Mouse (Mus musculus): ENCODE results near the gene Mprip. TPM values are rescaled to one million over a fixed set of nuclear protein-coding genes. Genes with fewer than 3 reads are reported as not detected.

Mprip gene
- polyA plus RNA-seq, 1 experiment from 2014 or later, result 39.3 TPM

DNA sequence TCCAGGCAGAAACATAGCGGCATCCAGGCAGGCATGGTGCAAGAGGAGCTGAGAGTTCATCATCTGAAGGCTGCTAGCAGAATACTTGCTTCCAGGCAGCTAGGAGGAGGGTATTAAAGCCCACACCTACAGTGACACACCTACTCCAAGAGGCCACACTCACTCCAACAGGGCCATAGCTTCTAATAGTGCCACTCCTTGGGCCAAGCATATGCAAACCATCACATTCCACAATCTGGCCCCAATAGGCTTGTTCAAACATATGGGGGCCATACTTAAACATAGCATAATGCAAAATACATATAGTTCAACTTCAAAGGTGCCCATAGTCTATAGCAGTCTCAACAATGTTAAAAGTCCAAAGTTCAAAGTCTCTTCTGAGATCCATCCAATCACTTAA lies 128.2 kb downstream of the Mprip start:
- H3K4me1 ChIP-seq (replicated peaks), result peaks cover 10% of the 10 kb centered on the region
- H3K4me2 ChIP-seq (replicated peaks), result no peak overlapping the region
- no peak overlapping the region for H3K9ac ChIP-seq (replicated peaks)
- peaks cover 18% of the 10 kb centered on the region for H3K27me3 ChIP-seq
- H3K4me3 ChIP-seq (replicated peaks), result no peak overlapping the region
- no peak for ATAC-seq
- no peak overlapping the region for H3K27ac ChIP-seq
- no peaks in the 10 kb centered on the region for H3K9me3 ChIP-seq
- H3K36me3 ChIP-seq, result peaks cover 34% of the 10 kb centered on the region
- 96% methylated on average over 1 of the region's 1 CpGs for WGBS

DNA sequence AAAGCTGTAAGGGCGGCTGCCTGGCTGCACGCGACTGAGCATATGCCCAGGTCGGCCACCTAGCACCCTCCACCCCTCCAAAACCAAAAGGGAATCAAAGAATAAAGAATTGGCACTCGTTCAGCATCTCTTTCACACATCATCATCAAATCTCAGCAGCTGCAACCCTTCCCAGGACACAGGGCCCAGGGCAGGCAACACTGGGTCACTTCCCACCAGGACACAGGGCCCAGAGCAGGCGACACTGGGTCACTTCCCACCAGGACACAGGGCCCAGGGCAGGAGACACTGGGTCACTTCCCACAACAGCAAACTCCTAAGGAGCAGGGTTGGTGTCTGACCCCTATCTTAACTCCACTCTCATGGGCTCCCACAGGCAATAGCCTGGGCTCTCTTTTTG lies 132.3 kb downstream of the Mprip start:
- WGBS, result 90% methylated on average over 6 of the region's 6 CpGs
- 0 out of 2 replicates have a peak, but pooled peaks cover 2% of the 10 kb centered on the region for H3K27me3 ChIP-seq
- H3K4me3 ChIP-seq (replicated peaks), result no peak overlapping the region
- H3K27ac ChIP-seq, result no peak overlapping the region
- H3K4me2 ChIP-seq (replicated peaks), result no peak overlapping the region
- H3K9ac ChIP-seq (replicated peaks), result no peak overlapping the region
- ATAC-seq, result no peak
- no peaks in the 10 kb centered on the region for H3K9me3 ChIP-seq
- no peaks in the 10 kb centered on the region for H3K4me1 ChIP-seq (replicated peaks)
- H3K36me3 ChIP-seq, result peaks cover 73% of the 10 kb centered on the region

DNA sequence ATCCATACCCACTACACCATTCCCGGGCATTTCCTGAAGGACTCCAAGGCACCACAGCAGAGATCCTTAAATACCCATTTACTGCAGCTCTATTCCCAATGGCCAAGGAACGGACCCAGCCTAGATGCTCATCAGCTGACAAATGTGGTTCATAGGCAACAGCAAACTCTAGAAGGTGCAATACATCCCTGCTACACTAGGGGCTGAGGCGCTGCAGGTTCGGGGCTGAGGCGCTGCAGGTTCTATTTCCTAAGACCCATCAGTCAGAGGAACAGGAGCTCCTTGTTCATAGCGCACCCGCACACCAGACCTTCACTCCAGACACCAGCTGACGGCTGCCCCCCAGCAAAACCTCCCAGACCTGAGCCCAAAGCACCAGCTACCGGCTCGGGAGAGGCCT lies 139.3 kb downstream of the Mprip start:
- Histone ChIP-seq H3K4me1 (replicated peaks) (no peaks in the 10 kb centered on the region), H3K9me3 (no peaks in the 10 kb centered on the region), H3K27me3 (no peaks in the 10 kb centered on the region), H3K4me2 (replicated peaks) (no peak overlapping the region), H3K9ac (replicated peaks) (no peak overlapping the region), H3K36me3 (peaks cover 96% of the 10 kb centered on the region), H3K4me3 (replicated peaks) (no peak overlapping the region), H3K27ac (no peak overlapping the region)
- ATAC-seq, result no peak
- WGBS, result 92% methylated on average over 10 of the region's 10 CpGs

DNA sequence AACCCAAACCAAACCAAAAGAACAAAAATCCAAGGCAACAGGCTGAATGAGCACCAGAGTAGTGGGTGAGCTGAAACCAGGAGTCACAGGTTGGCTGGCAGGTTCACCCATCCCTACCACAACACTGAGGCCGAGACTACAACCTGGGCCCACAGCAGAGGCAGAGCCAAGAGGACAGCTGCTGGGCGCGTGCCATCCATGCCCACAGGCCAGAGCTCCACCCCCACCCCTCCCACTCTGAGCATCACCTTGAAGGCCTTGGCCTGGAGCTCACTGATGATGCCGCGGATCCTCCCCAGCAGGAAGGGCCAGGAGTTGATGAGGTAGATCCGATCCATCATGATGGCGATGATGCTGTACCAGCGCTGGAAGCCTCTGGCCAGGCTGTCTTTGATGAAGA lies 140.8 kb downstream of the Mprip start:
- no peaks in the 10 kb centered on the region for H3K27me3 ChIP-seq
- no peaks in the 10 kb centered on the region for H3K4me1 ChIP-seq (replicated peaks)
- no peak for ATAC-seq
- no peak overlapping the region for H3K4me2 ChIP-seq (replicated peaks)
- H3K36me3 ChIP-seq, result peaks cover 97% of the 10 kb centered on the region
- H3K4me3 ChIP-seq (replicated peaks), result no peak overlapping the region
- H3K9me3 ChIP-seq, result no peaks in the 10 kb centered on the region
- WGBS, result 97% methylated on average over 8 of the region's 8 CpGs
- no peak overlapping the region for H3K9ac ChIP-seq (replicated peaks)
- no peak overlapping the region for H3K27ac ChIP-seq

DNA sequence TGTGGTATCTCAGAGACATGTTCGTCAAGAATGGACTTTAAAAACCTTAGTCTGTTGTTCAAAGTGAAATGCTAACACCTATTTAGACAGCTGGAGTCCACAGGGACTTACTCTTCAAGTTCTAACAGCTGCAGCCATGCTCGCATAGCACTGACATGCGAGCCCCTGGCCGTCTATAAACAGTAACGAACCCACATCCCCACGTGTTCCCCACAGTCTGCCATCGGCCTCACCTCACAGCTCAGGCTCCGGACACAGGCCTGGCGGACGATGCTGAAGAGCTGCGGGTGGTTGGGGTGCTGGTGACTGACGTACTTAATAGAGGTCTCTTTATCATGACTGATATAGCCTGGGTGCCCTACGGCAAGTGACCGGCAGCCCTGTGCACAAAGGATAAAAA lies 142.4 kb downstream of the Mprip start:
- Histone ChIP-seq H3K9me3 (no peaks in the 10 kb centered on the region), H3K4me2 (replicated peaks) (no peak overlapping the region), H3K27ac (no peak overlapping the region), H3K36me3 (peaks cover 89% of the 10 kb centered on the region), H3K4me3 (replicated peaks) (no peak overlapping the region), H3K4me1 (replicated peaks) (peaks cover 13% of the 10 kb centered on the region), H3K27me3 (no peaks in the 10 kb centered on the region), H3K9ac (replicated peaks) (no peak overlapping the region)
- ATAC-seq, result no peak
- WGBS, result 93% methylated on average over 14 of the region's 14 CpGs

DNA sequence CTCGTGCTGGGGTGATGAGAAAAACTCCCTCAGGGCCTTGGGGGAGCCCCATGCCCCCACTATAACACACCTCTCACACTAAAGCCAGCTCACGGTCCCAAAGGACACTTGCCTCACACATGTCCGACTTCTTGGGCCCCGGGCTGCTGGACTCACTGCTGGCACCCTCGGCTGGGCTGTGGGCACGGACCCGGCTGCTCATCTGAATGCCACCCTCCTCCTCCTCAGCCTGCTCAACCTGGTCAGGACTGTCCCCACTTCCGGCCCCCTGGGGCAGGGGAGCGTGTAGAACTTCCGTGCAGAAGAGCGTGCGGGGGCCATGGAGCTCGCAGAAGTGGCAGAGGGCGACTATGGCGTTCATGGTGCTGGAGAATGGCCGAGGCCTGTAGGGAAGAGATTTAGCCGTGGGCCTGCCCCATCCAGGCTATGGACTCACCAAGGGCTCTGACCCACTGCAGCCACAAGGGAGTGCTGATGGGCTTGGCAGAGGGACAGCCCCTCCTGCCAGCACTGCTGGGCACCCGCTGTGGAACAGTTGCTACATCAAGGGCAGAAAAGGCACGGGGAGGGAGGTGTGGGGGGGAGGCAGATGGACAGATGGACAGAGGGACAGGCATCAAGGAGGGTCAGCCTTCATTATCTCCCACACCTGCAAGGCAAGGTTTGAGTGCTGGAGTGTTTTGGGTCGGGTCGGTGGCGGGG lies 143.5 kb downstream of the Mprip start:
- no peak overlapping the region for H3K9ac ChIP-seq (replicated peaks)
- no peak overlapping the region for H3K4me2 ChIP-seq (replicated peaks)
- H3K4me1 ChIP-seq (replicated peaks), result peaks cover 21% of the 10 kb centered on the region
- no peak for ATAC-seq
- peaks cover 78% of the 10 kb centered on the region for H3K36me3 ChIP-seq
- H3K27me3 ChIP-seq, result no peaks in the 10 kb centered on the region
- WGBS, result 94% methylated on average over 22 of the region's 22 CpGs
- H3K9me3 ChIP-seq, result no peaks in the 10 kb centered on the region
- H3K4me3 ChIP-seq (replicated peaks), result no peak overlapping the region
- H3K27ac ChIP-seq, result no peak overlapping the region

DNA sequence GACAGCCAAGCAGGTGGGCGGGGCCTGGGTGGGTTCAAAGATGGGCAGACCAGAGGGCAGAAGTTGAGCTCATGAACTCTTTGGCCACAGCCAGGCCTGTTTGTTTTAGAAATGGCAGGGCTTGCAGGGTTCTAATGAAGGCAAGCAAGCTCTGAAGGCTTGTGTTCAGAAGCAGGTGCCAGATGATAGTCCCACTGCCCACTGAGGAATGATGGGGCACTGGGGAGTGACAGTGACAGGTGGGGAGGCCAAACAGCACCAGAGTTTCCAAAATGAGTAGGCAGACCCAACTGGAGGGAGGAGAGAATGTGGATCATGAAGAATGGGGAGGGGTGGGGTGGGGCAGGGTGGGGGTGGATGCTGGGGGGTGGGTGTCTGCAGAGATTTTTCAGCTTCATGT lies 144.2 kb downstream of the Mprip start:
- 84% methylated on average over 1 of the region's 1 CpGs for WGBS
- no peak for ATAC-seq
- peaks cover 71% of the 10 kb centered on the region for H3K36me3 ChIP-seq

DNA sequence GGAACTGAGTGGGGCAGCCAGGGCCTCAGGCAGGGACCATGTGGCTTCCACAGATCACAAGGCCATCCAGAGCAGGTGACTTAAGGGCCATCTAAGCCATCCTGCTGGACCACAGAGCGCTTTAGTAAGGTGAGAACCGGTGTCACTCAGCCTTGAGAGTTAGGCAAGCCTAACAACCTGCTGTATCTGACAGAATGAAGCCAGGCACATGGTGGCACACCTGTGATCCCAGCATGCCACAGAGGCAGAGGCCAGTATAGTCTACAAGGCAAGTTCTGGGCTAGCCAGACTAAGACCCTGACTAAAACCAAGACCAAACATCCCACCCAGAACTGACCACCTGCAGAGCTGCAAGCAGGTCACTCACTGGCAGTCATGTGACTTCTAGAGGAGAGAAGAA lies 144.6 kb downstream of the Mprip start:
- no peak for ATAC-seq
- peaks cover 67% of the 10 kb centered on the region for H3K36me3 ChIP-seq
- WGBS, result 100% methylated on average over 2 of the region's 2 CpGs

More for the DNA sequence above, 144.2 kb downstream of the Mprip start:
- Histone ChIP-seq H3K9ac (replicated peaks) (no peak overlapping the region), H3K4me1 (replicated peaks) (peaks cover 21% of the 10 kb centered on the region), H3K9me3 (no peaks in the 10 kb centered on the region), H3K27ac (no peak overlapping the region), H3K27me3 (no peaks in the 10 kb centered on the region), H3K4me2 (replicated peaks) (no peak overlapping the region), H3K4me3 (replicated peaks) (no peak overlapping the region)

DNA sequence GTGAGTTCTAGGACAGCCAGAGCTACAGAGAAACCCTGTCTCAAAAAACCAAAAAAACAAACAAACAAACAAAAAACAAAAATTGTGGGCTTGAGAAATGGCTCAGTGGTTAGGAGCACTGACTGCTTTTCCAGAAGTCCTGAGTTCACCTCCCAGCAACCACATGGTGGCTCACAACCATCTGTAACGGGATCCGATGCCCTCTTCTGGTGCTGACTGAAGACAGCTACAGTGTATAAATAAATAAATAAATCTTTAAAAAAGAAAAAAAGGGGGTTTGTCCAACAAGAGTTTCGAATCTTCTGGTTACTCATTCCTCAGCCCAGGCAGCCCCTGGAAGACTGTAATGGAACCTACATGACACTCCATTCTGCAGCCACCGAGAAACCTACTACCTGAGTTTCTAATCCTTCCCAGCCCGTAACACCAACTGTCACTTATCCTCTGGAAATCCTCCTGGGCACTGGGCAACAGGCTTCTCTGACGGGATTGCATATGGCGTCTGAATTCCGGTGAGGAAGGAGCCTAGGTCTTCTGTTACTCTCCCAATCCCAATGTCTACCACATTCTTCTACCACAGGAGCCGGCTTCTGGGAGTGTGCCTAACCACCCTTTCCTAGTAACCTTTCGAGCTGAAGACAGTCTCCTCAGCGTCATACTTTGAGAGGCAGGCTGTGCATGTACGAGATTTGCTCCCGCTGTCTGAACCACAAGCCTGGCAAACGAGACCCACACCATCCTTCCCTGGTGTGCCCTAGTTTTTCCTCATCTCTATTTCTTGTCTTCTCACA lies 147.3 kb downstream of the Mprip start:
- H3K4me2 ChIP-seq (replicated peaks), result peak overlapping the region; percentile 78
- H3K9me3 ChIP-seq, result no peaks in the 10 kb centered on the region
- peak overlapping the region; percentile 88 for H3K9ac ChIP-seq (replicated peaks)
- H3K27ac ChIP-seq, result no peak overlapping the region
- H3K4me3 ChIP-seq (replicated peaks), result peak overlapping the region; percentile 63
- peaks cover 40% of the 10 kb centered on the region for H3K36me3 ChIP-seq
- peaks cover 21% of the 10 kb centered on the region for H3K4me1 ChIP-seq (replicated peaks)
- ATAC-seq, result no peak
- WGBS, result 63% methylated on average over 14 of the region's 14 CpGs
- H3K27me3 ChIP-seq, result no peaks in the 10 kb centered on the region

More for the DNA sequence above, 144.6 kb downstream of the Mprip start:
- Histone ChIP-seq H3K4me1 (replicated peaks) (peaks cover 21% of the 10 kb centered on the region), H3K4me2 (replicated peaks) (no peak overlapping the region), H3K27ac (no peak overlapping the region), H3K9me3 (no peaks in the 10 kb centered on the region), H3K9ac (replicated peaks) (no peak overlapping the region), H3K27me3 (no peaks in the 10 kb centered on the region), H3K4me3 (replicated peaks) (no peak overlapping the region)

DNA sequence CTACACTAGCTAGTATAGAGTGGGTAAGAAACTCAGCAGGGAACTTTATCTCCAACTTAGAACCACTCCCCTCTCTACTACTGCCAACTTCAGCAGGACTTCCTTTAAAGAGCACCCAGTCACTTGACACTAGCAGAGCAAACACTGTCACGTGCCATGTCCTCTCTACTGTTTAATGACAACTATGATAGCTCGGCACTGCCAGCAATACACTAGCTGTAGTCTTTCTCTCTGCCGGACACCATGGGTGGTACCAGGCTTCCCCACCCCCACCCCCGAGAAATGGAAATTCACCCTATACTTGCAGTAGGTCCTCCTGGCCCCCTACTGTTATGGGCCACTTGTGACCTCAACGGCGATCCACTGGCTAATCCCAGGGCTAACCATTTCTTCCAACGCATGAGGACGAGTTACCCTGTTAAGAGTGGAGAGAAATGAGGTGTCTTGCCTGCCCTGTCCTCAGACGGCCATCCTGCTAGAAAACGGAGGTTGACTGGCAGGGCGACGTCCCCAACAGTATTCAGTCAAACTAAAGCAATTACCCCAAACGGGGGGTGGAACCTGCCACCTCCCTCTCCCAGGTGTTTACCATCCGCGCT lies 148.1 kb downstream of the Mprip start:
- peak; percentile 8; the same call in 1 of the 2 replicates for ATAC-seq

DNA sequence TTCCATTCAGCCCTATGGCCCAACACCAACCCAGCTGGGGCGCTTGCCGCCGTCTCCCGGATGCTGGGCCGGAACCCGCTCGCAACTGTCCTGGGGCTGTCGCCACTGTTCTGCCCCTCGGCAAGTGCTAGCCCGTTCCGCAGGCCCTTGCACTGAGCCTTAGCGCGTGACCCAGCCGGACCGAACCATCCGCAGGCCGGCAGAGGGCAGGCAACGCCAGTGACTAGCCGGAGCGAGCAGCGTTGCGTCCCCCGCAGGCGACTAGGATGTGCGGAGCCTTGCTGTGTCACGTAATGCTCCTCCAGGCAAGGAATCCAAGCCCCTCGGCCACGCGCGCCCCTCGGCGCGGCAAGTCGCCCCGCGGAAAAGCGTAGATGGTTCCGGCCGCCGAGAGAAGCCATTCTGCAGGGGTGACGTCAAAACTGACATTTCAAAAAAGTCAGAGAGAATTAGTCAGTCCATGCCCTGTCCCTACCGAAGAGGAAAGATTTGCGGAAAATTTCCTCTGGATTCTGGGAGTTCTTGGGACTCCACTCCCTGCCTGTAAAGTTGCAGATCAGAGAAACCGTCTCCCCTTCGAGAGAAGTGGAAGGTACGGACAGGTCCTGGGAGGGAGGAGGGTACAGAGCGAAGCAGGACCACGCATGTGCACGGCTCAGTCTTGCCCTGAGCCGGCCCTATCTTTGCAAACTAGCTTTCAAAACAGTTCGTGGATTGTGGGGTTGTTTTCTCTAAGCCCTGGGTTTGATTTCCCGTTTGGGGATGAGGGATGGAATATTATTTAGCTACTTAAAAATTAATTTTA lies 148.8 kb downstream of the Mprip start, which contains the start of gene Flcn:
Flcn (minus strand) TSS at position 347 of the 805 bp plus-strand sequence.
- no peaks in the 10 kb centered on the region for H3K27me3 ChIP-seq
- peak within 1 kb of the TSS; percentile 99 for H3K27ac ChIP-seq
- peak within 1 kb of the TSS; percentile 78 for H3K4me2 ChIP-seq (replicated peaks)
- ATAC-seq, result peak; percentile 97
- no peaks in the 10 kb centered on the region for H3K9me3 ChIP-seq
- under 1% methylated on average over 52 of the region's 52 CpGs for WGBS
- H3K36me3 ChIP-seq, result peaks cover 25% of the 10 kb centered on the region
- H3K4me1 ChIP-seq (replicated peaks), result peaks cover 21% of the 10 kb centered on the region
- peak within 1 kb of the TSS; percentile 63 for H3K4me3 ChIP-seq (replicated peaks)
- peak within 1 kb of the TSS; percentile 88 for H3K9ac ChIP-seq (replicated peaks)

More for the DNA sequence above, 148.1 kb downstream of the Mprip start:
- whole genome bisulfite sequencing, result under 1% methylated on average over 15 of the region's 15 CpGs
- peak overlapping the region; percentile 78 for H3K4me2 ChIP-seq (replicated peaks)
- H3K27me3 ChIP-seq, result no peaks in the 10 kb centered on the region
- H3K9ac ChIP-seq (replicated peaks), result peak overlapping the region; percentile 88
- peak overlapping the region; percentile 63 for H3K4me3 ChIP-seq (replicated peaks)
- H3K4me1 ChIP-seq (replicated peaks), result peaks cover 21% of the 10 kb centered on the region
- peak overlapping the region; percentile 99 for H3K27ac ChIP-seq
- H3K36me3 ChIP-seq, result peaks cover 32% of the 10 kb centered on the region
- no peaks in the 10 kb centered on the region for H3K9me3 ChIP-seq
